Mouse (Mus musculus) CD4-positive naive resting alpha-beta T cell, adult 76 days (primary cell): Measurements from ENCODE around the gene Serpinb3d. TPM values are rescaled to one million over a fixed set of nuclear protein-coding genes. Genes with fewer than 3 reads are reported as not detected.

Source experiments
- total RNA-seq: library from RNA; stranded (reverse); gene quantifications from one replicate; pipeline ENCODE4 v1.2.4, GENCODE M21; 2023

The Serpinb3d gene
- total RNA-seq: not detected

GRCm38 (mm10) chr1:107083406-107083805, at the start of gene Serpinb3d:
Gene Serpinb3d (minus strand): TSS chr1:107083506.

GRCm38 (mm10) chr1:107052203-107052602, 31.1 kb downstream of the Serpinb3d start, which contains the start of gene Serpinb3a:
Gene Serpinb3a (minus strand): TSS chr1:107052303.

Other genes starting within 250 kb of the Serpinb3d start
- gene Serpinb5, start 222.3 kb downstream of the Serpinb3d start, total RNA-seq: not detected
- not detected for gene Serpinb12, start 149.1 kb downstream of the Serpinb3d start, total RNA-seq
- not detected for gene Serpinb13, start 102.5 kb downstream of the Serpinb3d start, total RNA-seq
- not detected for gene Serpinb3a, start 31.2 kb downstream of the Serpinb3d start, total RNA-seq
- not detected for gene Serpinb3b, start 194.9 kb upstream of the Serpinb3d start, total RNA-seq
- not detected for gene Serpinb3c, start 194.9 kb upstream of the Serpinb3d start, total RNA-seq